Mouse (Mus musculus) limb, embryonic 13.5 days (tissue): ENCODE measurements around the gene Carns1. TPM values are rescaled to one million over a fixed set of nuclear protein-coding genes. Genes with fewer than 3 reads are reported as not detected.

Experiments
- ATAC-seq: fragments of 200-750 bp; cut with Nextera tagmentation; 2 replicates; pipeline ENCODE4 v1.8.0; 2017; ENCODE audit warnings: low read depth, moderate number of reproducible peaks, moderate TSS enrichment; ENCODE audit not compliant: low FRiP score
- H3K27ac ChIP-seq: fragments of 300-500 bp; sonication (generic); 2 replicates; pipeline ENCODE4 v1.5.1; 2015; ENCODE audit warnings: inconsistent platforms, mild to moderate bottlenecking, moderate library complexity
- H3K27me3 ChIP-seq: fragments of 300-500 bp; sonication (generic); 2 replicates; pipeline ENCODE4 v1.6.1; 2015; ENCODE audit warnings: mild to moderate bottlenecking, inconsistent platforms
- H3K36me3 ChIP-seq: fragments of 300-500 bp; sonication (generic); 2 replicates; pipeline ENCODE4 v1.6.1; 2015; ENCODE audit warnings: inconsistent platforms, mild to moderate bottlenecking, moderate library complexity
- H3K4me1 ChIP-seq: fragments of 300-500 bp; sonication (generic); 2 replicates; pipeline ENCODE4 v1.6.1; 2015; ENCODE audit warnings: inconsistent platforms
- H3K4me2 ChIP-seq: fragments of 300-500 bp; sonication (generic); replicated peaks from 2 replicates; pipeline ENCODE4 v1.6.1; 2015; ENCODE audit warnings: inconsistent platforms, mild to moderate bottlenecking, moderate library complexity
- H3K4me3 ChIP-seq: fragments of 300-500 bp; sonication (generic); 2 replicates; pipeline ENCODE4 v1.5.1; 2015; ENCODE audit warnings: moderate library complexity, mild to moderate bottlenecking, inconsistent platforms
- H3K9ac ChIP-seq: fragments of 300-500 bp; sonication (generic); 2 replicates; pipeline ENCODE4 v1.6.1; 2015; ENCODE audit warnings: mild to moderate bottlenecking, inconsistent platforms
- H3K9me3 ChIP-seq: fragments of 300-500 bp; sonication (generic); 2 replicates; pipeline ENCODE4 v1.6.1; 2016; ENCODE audit warnings: inconsistent platforms
- WGBS: fragments of 180-500 bp; shearing (Covaris S2); methylation state at CpG from one replicate; pipeline ENCODE4 v1.1.7; 2015; 5-methylcytosine and 5-hydroxymethylcytosine counted together
- polyA plus RNA-seq: library from polyadenylated mRNA; unstranded; fragments of >200 nt; fragmentation: Nextera tagmentation; extraction: Ambion mirVana; gene quantifications from 2 replicates; pipeline ENCODE4 v1.2.1, GENCODE M21; 2015

Gene Carns1
- 2.2 and 2.5 TPM in 2 replicates for polyA plus RNA-seq

DNA sequence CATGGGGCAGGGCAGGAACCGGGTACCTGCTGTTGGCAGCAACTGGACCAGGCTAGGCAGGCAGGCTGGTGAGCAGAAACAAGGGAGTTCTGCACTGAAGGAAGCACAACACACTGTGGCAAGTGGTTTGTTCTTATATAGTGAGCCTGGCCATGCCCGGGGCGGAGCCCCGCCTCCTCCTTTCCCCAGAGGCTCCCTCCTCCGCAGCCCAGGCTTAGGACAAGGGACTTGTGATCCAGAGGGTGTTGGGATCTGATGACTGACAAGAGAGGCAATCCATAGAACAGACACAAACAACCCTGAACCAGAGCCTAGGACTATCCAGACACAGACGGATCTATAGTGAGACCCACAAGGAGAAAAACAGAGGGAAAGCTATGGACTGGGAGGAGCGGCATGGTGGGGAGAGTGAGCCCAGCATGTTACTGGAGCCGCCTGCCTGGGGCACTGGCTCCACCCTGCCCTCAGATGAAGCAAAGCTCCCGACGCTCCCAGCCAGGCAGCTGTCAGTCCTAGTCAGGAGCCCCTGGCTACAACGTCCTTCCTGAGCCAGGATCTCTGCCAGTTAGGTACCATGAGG, at the start of gene Carns1:
Gene Carns1, minus strand, starts transcription at position 112 of the 580 bp plus-strand sequence.
- no peak within 1 kb of the TSS for H3K27ac ChIP-seq
- H3K4me2 ChIP-seq: peak within 1 kb of the TSS; percentile 51
- peaks cover 28% of the 10 kb centered on the region for H3K4me1 ChIP-seq
- H3K27me3 ChIP-seq: peaks cover 3% of the 10 kb centered on the region; the same call in 1 of the 2 replicates
- WGBS: 4% methylated on average over 11 of the region's 11 CpGs
- 0 out of 2 replicates have a peak, but pooled peaks have one; percentile 49 for ATAC-seq
- H3K4me3 ChIP-seq: peak within 1 kb of the TSS; percentile 3
- peak within 1 kb of the TSS; percentile 32 for H3K9ac ChIP-seq
- H3K36me3 ChIP-seq: no peaks in the 10 kb centered on the region
- no peaks in the 10 kb centered on the region for H3K9me3 ChIP-seq

DNA sequence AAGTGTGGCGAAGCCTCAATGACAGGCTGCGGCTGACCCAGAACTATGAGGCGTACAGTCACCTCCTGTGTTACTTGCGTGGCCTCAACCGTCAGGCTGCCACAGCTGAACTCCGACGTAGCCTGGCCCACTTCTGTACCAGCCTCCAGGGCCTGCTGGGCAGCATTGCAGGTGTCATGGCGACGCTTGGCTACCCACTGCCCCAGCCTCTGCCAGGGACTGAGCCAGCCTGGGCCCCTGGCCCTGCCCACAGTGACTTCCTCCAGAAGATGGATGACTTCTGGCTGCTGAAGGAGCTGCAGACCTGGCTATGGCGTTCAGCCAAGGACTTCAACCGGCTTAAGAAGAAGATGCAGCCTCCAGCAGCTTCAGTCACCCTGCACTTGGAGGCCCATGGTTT, 46.9 kb upstream of the Carns1 start:
- ATAC-seq: no peak
- H3K4me1 ChIP-seq: peaks cover 39% of the 10 kb centered on the region
- no peak overlapping the region for H3K4me2 ChIP-seq
- no peak overlapping the region for H3K4me3 ChIP-seq
- H3K27ac ChIP-seq: no peak overlapping the region
- WGBS: 78% methylated on average over 11 of the region's 11 CpGs
- H3K36me3 ChIP-seq: peaks cover 35% of the 10 kb centered on the region
- no peaks in the 10 kb centered on the region for H3K9me3 ChIP-seq
- no peaks in the 10 kb centered on the region for H3K27me3 ChIP-seq
- H3K9ac ChIP-seq: no peak overlapping the region

DNA sequence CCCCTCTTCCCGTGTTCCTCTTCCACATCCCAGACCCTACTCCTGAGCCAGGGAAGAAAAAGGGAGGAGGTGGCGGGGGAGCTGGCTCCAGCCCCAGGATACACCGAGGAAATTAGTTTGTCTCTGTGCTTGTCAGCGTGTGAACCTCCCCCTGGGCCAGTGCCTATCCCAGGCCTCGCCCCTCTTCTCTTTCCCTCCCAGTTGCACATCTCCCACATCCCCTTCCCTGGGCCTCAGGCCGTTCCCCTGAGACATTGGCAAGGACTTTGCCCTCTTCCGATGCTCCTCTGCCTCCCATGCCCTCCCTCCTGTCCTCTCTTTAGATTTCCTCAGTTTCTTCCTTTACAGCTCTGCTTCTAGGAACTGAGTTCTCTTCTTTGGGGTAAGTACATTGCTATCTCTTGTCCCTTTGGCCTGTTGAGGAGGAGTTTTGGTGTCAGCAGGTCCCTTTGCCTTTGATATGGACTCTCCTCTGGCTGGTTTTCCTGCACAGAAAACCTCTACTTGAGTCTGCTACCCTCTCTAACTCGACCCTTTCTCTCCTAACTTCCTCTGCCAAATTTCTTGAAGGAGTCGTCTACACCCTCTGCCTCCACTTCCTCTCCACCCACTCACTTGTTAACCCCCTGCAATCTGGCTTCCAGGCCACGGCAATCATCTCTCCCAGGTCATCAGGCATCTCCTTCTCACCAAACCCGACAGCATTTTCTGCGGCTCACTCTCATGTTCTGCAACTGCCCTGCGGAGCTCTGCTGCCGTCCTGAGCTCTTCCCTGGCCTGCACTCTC, 45.9 kb upstream of the Carns1 start:
- peaks cover 35% of the 10 kb centered on the region for H3K36me3 ChIP-seq
- H3K9me3 ChIP-seq: no peaks in the 10 kb centered on the region
- peak overlapping the region; percentile 31; the same call in 1 of the 2 replicates for H3K9ac ChIP-seq
- no peak for ATAC-seq
- 32% methylated on average over 14 of the region's 14 CpGs for WGBS
- H3K4me3 ChIP-seq: no peak overlapping the region
- peaks cover 49% of the 10 kb centered on the region for H3K4me1 ChIP-seq
- H3K4me2 ChIP-seq: no peak overlapping the region
- no peaks in the 10 kb centered on the region for H3K27me3 ChIP-seq
- H3K27ac ChIP-seq: no peak overlapping the region

DNA sequence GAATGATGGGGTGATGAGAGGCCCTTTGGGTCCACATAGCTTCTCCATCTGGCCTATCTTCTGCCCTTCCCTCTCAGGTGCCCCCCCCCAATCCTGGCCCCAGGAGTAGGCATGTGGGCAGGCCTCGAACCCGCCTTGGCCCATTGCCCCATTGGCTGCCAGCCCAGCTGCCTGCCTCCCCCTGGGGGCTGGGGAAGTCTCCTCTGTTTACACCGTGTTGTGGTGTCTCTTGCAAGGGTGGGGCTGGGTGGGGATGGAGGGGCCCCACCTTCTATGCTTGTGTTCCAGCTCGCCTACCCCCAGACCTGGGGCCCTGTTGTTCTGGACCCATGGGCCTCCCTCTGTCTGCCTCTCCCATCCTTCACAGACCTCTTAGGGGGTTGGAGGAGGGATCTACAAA, 45.1 kb upstream of the Carns1 start:
- Histone ChIP-seq H3K36me3 (peaks cover 35% of the 10 kb centered on the region), H3K27ac (no peak overlapping the region), H3K4me2 (no peak overlapping the region), H3K9ac (peak overlapping the region; percentile 25; the same call in 1 of the 2 replicates), H3K9me3 (no peaks in the 10 kb centered on the region), H3K4me1 (peaks cover 56% of the 10 kb centered on the region), H3K4me3 (no peak overlapping the region), H3K27me3 (no peaks in the 10 kb centered on the region)
- WGBS: 50% methylated on average over 4 of the region's 4 CpGs
- ATAC-seq: no peak

DNA sequence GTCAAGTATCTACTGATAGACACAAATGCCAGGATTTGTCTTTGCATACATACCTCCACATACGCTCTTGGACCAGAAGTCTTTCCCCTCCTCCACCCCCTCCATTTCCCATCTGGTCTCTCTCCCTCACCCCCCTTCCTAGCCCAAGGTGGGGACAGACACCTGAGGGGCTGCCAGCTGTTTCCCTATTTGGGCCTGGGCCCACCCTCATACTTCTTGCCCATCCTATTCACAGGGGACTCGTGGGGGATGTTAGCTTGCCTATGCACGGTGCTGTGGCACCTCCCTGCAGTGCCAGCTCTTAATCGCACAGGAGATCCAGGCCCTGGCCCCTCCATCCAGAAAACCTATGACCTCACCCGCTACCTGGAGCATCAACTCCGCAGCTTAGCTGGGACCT, 44.7 kb upstream of the Carns1 start:
- Histone ChIP-seq H3K9me3 (no peaks in the 10 kb centered on the region), H3K4me3 (no peak overlapping the region), H3K9ac (peak overlapping the region; percentile 25; the same call in 1 of the 2 replicates), H3K36me3 (peaks cover 35% of the 10 kb centered on the region), H3K27ac (no peak overlapping the region), H3K4me1 (peaks cover 57% of the 10 kb centered on the region), H3K27me3 (no peaks in the 10 kb centered on the region), H3K4me2 (no peak overlapping the region)
- ATAC-seq: no peak
- 80% methylated on average over 6 of the region's 6 CpGs for WGBS

DNA sequence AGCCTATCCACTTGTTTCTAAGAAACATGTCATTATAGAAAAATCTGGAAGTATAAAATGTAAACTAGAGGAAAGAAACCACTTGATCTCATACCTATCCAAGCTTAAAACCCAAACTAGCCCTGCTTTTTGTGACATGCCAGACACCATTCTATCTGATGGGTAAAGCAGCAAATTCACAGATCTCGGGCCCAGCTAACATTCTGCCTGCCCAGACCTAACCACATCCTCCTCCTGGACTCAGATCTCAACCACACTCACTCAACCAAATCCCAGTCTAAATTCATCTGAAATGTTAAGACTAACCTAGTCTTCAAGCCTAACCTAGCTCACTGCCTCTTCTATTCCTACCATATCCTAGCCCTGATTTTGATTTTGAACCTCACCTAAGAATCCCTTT, 43.5 kb upstream of the Carns1 start:
- Histone ChIP-seq H3K4me3 (no peak overlapping the region), H3K9me3 (no peaks in the 10 kb centered on the region), H3K27me3 (no peaks in the 10 kb centered on the region), H3K4me2 (no peak overlapping the region), H3K27ac (no peak overlapping the region), H3K36me3 (peaks cover 35% of the 10 kb centered on the region), H3K9ac (no peak overlapping the region), H3K4me1 (peaks cover 60% of the 10 kb centered on the region)
- WGBS: 60% methylated on average over 1 of the region's 1 CpGs
- ATAC-seq: no peak

DNA sequence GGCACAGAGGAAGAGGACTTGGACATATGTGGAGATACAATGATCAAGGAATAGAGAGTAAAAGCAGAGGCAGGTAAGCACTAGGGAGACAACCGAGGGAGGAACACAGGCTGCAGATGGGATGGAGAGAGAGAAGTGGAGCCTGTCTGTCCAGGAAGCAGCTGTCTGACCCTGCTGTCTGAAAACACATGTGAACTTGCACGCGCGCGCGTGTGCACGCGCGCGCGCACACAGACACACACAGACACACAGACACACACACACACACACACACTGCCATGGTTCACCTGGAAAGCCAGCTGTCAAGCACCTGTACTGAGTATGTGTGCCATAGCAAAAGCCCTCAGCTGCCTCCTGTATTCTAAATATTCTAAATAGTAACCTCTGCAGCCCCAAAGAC, 43.0 kb upstream of the Carns1 start:
- Histone ChIP-seq H3K4me1 (peaks cover 65% of the 10 kb centered on the region), H3K27ac (peak overlapping the region; percentile 15; the same call in 1 of the 2 replicates), H3K27me3 (no peaks in the 10 kb centered on the region)

DNA sequence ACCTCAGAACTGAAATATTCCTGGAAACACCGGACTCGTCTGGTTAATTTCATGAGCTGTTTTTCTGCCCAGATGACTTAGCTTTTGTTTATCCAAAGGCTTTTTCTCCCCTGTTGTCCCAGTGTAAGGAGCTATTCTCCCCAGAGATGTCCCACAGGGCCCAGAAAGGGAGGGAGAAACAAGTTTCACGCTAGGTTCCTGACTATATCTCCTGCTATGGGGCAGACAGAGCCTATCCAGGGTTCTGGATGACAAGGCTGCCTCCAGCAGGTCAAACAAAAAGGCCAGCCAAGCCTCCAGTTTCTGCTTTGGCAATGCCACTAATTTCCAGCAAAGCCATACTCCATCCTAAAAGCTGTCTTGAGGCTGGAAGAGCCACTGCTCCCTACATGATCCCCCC, 42.6 kb upstream of the Carns1 start:
- Histone ChIP-seq H3K36me3 (peaks cover 26% of the 10 kb centered on the region), H3K4me3 (no peak overlapping the region), H3K9me3 (no peaks in the 10 kb centered on the region), H3K27me3 (no peaks in the 10 kb centered on the region), H3K9ac (no peak overlapping the region), H3K4me2 (no peak overlapping the region), H3K27ac (peak overlapping the region; percentile 15; the same call in 1 of the 2 replicates), H3K4me1 (peaks cover 70% of the 10 kb centered on the region)
- WGBS: 29% methylated on average over 3 of the region's 3 CpGs
- ATAC-seq: no peak

More for the DNA sequence above, 43.0 kb upstream of the Carns1 start:
- Histone ChIP-seq H3K4me3 (no peak overlapping the region), H3K9me3 (no peaks in the 10 kb centered on the region), H3K4me2 (no peak overlapping the region), H3K36me3 (peaks cover 31% of the 10 kb centered on the region), H3K9ac (no peak overlapping the region)
- WGBS: 89% methylated on average over 11 of the region's 11 CpGs
- no peak for ATAC-seq

DNA sequence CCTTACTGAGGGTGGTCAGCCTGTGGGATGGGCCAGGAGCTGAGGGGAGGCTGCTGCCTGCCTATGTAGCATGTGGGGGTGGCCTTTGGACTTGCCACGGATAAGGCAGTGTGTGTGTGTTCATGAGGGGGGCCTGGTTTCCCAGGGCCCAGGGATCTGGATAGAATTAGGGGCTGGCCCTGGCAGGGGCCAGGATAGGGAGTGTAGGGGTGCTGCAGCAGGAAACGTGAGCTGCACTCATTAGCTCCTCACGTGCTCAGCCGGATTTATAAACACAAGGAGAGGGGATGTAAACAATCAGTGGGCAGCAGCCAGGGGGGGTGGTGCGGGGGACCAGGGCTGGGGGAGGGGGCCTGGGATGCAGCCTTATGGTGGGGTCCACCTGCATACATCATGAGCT, 41.9 kb upstream of the Carns1 start:
- H3K4me1 ChIP-seq: peaks cover 77% of the 10 kb centered on the region
- H3K9ac ChIP-seq: peak overlapping the region; percentile 57
- H3K4me3 ChIP-seq: 0 out of 2 replicates have a peak overlapping the region, but pooled peaks have one; percentile 0
- no peaks in the 10 kb centered on the region for H3K27me3 ChIP-seq
- H3K27ac ChIP-seq: peak overlapping the region; percentile 58; the same call in 1 of the 2 replicates
- H3K36me3 ChIP-seq: peaks cover 19% of the 10 kb centered on the region
- H3K4me2 ChIP-seq: peak overlapping the region; percentile 88
- no peak for ATAC-seq
- 11% methylated on average over 5 of the region's 5 CpGs for WGBS
- no peaks in the 10 kb centered on the region for H3K9me3 ChIP-seq

DNA sequence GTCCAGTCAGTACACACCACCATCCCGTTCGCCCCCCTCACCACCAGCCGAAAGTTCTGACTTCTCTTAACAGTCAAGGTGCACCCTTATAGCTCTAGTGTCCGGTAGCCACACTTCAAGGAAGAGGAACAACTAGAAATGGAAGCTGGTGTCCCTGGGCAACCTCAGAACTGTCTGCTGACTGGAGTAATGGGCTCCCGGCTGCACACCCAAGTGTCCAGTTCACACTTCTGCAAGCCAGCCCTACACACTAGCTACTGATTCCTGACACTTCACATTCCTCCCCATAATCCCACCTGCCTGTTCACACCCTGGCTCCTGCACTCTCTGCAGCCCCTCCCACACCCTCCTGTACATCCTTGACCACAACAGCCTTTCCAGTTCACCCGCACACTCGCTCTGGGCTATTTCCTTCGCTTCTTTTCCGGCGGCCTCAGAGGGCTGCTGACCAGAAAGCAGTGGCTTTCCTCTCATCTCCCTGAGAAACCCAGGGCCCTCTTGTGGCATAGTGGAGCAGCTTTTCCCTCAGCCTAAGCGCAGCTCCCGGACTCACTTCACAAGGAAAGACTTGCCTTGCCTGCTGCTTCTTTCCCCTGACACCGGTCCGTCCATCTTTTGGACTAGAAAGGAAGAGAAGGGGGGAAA, 40.9 kb upstream of the Carns1 start:
- peak overlapping the region; percentile 88 for H3K4me2 ChIP-seq
- peaks cover 9% of the 10 kb centered on the region; the same call in 1 of the 2 replicates for H3K36me3 ChIP-seq
- WGBS: 11% methylated on average over 14 of the region's 14 CpGs
- ATAC-seq: no peak
- H3K9me3 ChIP-seq: no peaks in the 10 kb centered on the region
- peak overlapping the region; percentile 57 for H3K9ac ChIP-seq
- peaks cover 82% of the 10 kb centered on the region for H3K4me1 ChIP-seq
- H3K27me3 ChIP-seq: peaks cover 6% of the 10 kb centered on the region; the same call in 1 of the 2 replicates
- peak overlapping the region; percentile 58 for H3K27ac ChIP-seq
- peak overlapping the region; percentile 92 for H3K4me3 ChIP-seq

DNA sequence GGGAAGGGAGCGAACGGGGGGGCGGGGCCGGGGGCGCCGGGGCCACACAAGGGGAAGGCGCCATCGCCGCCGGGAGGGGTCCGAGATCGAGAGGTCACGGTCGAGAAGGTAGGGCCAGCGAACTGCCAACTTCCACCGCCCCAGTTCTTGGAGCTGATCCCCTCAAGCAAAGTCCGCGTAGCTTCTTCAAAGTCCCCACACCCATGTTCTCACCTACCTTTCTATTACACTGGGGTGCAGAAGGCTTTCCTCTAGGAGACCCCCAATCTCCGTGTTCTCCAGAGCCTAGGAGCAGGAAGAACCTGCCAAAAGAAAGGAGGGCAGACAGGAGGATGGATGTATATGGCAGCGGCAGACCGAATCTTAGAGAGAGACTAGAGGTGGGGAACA, 40.2 kb upstream of the Carns1 start:
- peaks cover 6% of the 10 kb centered on the region; the same call in 1 of the 2 replicates for H3K27me3 ChIP-seq
- peak overlapping the region; percentile 88 for H3K4me2 ChIP-seq
- WGBS: 0% methylated on average over 15 of the region's 21 CpGs
- peak overlapping the region; percentile 93 for H3K27ac ChIP-seq
- H3K9me3 ChIP-seq: no peaks in the 10 kb centered on the region
- peaks cover 75% of the 10 kb centered on the region for H3K4me1 ChIP-seq
- ATAC-seq: no peak
- H3K9ac ChIP-seq: peak overlapping the region; percentile 99
- H3K4me3 ChIP-seq: peak overlapping the region; percentile 92
- 0 out of 2 replicates have a peak, but pooled peaks cover 2% of the 10 kb centered on the region for H3K36me3 ChIP-seq
